In the genomic region with DNA sequence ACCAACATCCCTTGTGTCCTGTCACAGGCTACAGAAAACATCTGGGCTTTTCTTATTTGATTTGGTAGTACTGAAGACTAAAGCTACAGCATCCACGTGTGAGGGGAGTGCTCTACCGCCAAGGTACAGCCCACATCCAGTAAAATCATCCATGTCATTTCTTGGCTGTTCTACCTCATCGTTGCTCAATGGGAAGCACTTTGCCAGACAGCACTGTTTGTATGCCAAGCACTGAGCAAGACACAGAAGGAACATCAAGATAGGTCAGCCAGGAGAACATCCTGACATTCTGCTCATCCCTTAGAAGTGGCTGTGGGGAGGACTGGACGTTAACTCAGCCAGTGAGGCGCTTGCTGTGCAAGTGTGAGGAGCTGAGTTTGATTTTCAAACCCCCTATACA, we compare ENCODE assay signal across 29 mouse cellular contexts.
DNase-seq lines count a peak whose midpoint lies in the region; ATAC-seq and TF ChIP-seq lines count a peak whose summit lies in the region.
"Had no signal": no experiment of that assay in that cellular context is flagged by ENCODE, and none has a peak within 500 bp of the region (broad histone marks: within the 10 kb centered on the region; RNA-seq: fewer than 3 reads in every experiment).

No protein-coding gene starts in this region.

- no peaks in the 10 kb centered on the region for H3K4me1 ChIP-seq in forebrain, postnatal 0 days (ENCODE audit: insufficient read depth)
- H3K4me1 ChIP-seq: embryonic facial prominence, embryonic 12.5 days; forebrain, embryonic 15.5 days; heart, embryonic 12.5 days; neural tube, embryonic 13.5 days had no signal

- no peak for ATAC-seq in forebrain, postnatal 0 days
- ATAC-seq: activated CD4-positive, CD25-positive, alpha-beta regulatory T cell, adult 4 months; forebrain, embryonic 15.5 days; intestine, postnatal 0 days; midbrain, embryonic 13.5 days had no signal

- H3K9me3 ChIP-seq in forebrain, postnatal 0 days (ENCODE audit: low read length), result no peaks in the 10 kb centered on the region
- H3K9me3 ChIP-seq: embryonic facial prominence, embryonic 12.5 days; forebrain, embryonic 15.5 days; heart, embryonic 12.5 days; neural tube, embryonic 13.5 days had no signal

- WGBS in forebrain, postnatal 0 days, result 66% methylated on average over 5 of the region's 5 CpGs

- DNase-seq in ovary, postnatal 14 days (ENCODE audit: low spot score), result peak; percentile 1
- DNase-seq in ovary, postnatal 10 days (ENCODE audit: low spot score), result no peak
- peak; percentile 15 for DNase-seq in adipocyte (ENCODE audit: low spot score)
- peak; percentile 7 for DNase-seq in gastrocnemius, postnatal 14 days
- peak; percentile 33 to 68 for DNase-seq in urinary bladder, postnatal 36 days (ENCODE audit: low spot score in 2 of 2)
- DNase-seq in forebrain, postnatal 0 days, result no peak
- DNase-seq: adrenal gland, adult 8-10 months; B cell, adult 2 months; cerebellum, adult 8-10 months; embryo, embryonic 11 days; heart, adult 2 months; kidney, adult 9 months; kidney, postnatal 10 days; layer of hippocampus, adult 9-11 months; liver; lung, adult 2 months; lung, postnatal 10 days; right cerebral cortex, postnatal 4 days; thymus, adult 2 months had no signal

- no peak overlapping the region for H3K4me2 ChIP-seq in forebrain, postnatal 0 days (ENCODE audit: low read depth)
- H3K4me2 ChIP-seq: embryonic facial prominence, embryonic 12.5 days; forebrain, embryonic 15.5 days; heart, embryonic 12.5 days; hindbrain, embryonic 14.5 days; midbrain, embryonic 13.5 days; neural tube, embryonic 13.5 days had no signal

- peaks cover 28% of the 10 kb centered on the region for H3K27me3 ChIP-seq in forebrain, postnatal 0 days (ENCODE audit: insufficient read depth, low read length)
- H3K27me3 ChIP-seq: embryonic facial prominence, embryonic 12.5 days had no signal

- H3K27ac ChIP-seq in forebrain, postnatal 0 days (ENCODE audit: low read depth, low read length), result no peak overlapping the region
- H3K27ac ChIP-seq: embryonic facial prominence, embryonic 12.5 days; forebrain, embryonic 15.5 days; heart, adult 2 months; hindbrain, embryonic 14.5 days; liver, embryonic 14.5 days; macrophage; midbrain, embryonic 13.5 days; neural tube, embryonic 13.5 days had no signal

- intact Hi-C loops in gastrocnemius, postnatal 14 days (cut with DNase I; ENCODE audit: low total_unique reads), result no loop called here

- no peaks in the 10 kb centered on the region for H3K36me3 ChIP-seq in forebrain, postnatal 0 days (ENCODE audit: insufficient read depth)
- H3K36me3 ChIP-seq: embryonic facial prominence, embryonic 12.5 days; forebrain, embryonic 15.5 days; heart, embryonic 12.5 days; midbrain, embryonic 13.5 days; neural tube, embryonic 13.5 days had no signal

- H3K4me3 ChIP-seq in forebrain, postnatal 0 days (ENCODE audit: low read depth, low read length), result no peak overlapping the region
- H3K4me3 ChIP-seq: embryonic facial prominence, embryonic 12.5 days; forebrain, embryonic 15.5 days; heart, adult 2 months; heart, embryonic 12.5 days; midbrain, embryonic 13.5 days; neural tube, embryonic 13.5 days had no signal

- no peak for TF ChIP-seq CTCF in forebrain, postnatal 0 days (IDR thresholded peaks at IDR 0.05; ENCODE audit: low read depth)

- H3K9ac ChIP-seq in forebrain, postnatal 0 days, result no peak overlapping the region
- H3K9ac ChIP-seq: embryonic facial prominence, embryonic 12.5 days; forebrain, embryonic 15.5 days; heart, embryonic 12.5 days; hindbrain, embryonic 14.5 days; liver, embryonic 14.5 days; midbrain, embryonic 13.5 days; neural tube, embryonic 13.5 days had no signal

Comparison
In these comparisons a context has a peak if more than half of its experiments do, and no peak if none do; other contexts are left out.
1. DNase-seq: peak in ovary, postnatal 14 days (single experiment), adipocyte (single experiment), gastrocnemius, postnatal 14 days (single experiment) and urinary bladder, postnatal 36 days (2 of 2); none in ovary, postnatal 10 days (single experiment) and forebrain, postnatal 0 days (single experiment).